Mouse (Mus musculus) stomach, embryonic 16.5 days (tissue): Measurements from ENCODE around the gene Foxn2. TPM values are rescaled to one million over a fixed set of nuclear protein-coding genes. Genes with fewer than 3 reads are reported as not detected.

Experiments used
- ATAC-seq: fragments of 200-750 bp; cut with Nextera tagmentation; 2 replicates; pipeline ENCODE4 v1.8.0; 2017; ENCODE audit warnings: moderate number of reproducible peaks, moderate TSS enrichment; ENCODE audit not compliant: insufficient read depth, low FRiP score
- H3K27ac ChIP-seq: fragments of 300-500 bp; sonication (generic); 2 replicates; pipeline ENCODE4 v1.5.1; 2014; ENCODE audit warnings: low read length
- H3K27me3 ChIP-seq: fragments of 300-500 bp; sonication (generic); 2 replicates; pipeline ENCODE4 v1.6.1; 2014; ENCODE audit warnings: low read length, control low read depth, mixed read lengths; ENCODE audit not compliant: control insufficient read depth, insufficient read depth
- H3K36me3 ChIP-seq: fragments of 300-500 bp; sonication (generic); 2 replicates; pipeline ENCODE4 v1.6.1; 2014; ENCODE audit warnings: low read length; ENCODE audit not compliant: control insufficient read depth, insufficient read depth
- H3K4me1 ChIP-seq: fragments of 300-500 bp; sonication (generic); 2 replicates; pipeline ENCODE4 v1.6.1; 2014; ENCODE audit warnings: low read length, control low read depth, mixed read lengths; ENCODE audit not compliant: control insufficient read depth, insufficient read depth
- H3K4me2 ChIP-seq: fragments of 300-500 bp; sonication (generic); 2 replicates; pipeline ENCODE4 v1.6.1; 2014; ENCODE audit warnings: low read depth, low read length, mixed read lengths
- H3K4me3 ChIP-seq: fragments of 300-500 bp; sonication (generic); replicated peaks from 2 replicates; pipeline ENCODE4 v1.5.1; 2014; ENCODE audit warnings: mild to moderate bottlenecking, low read length
- H3K9ac ChIP-seq: fragments of 300-500 bp; sonication (generic); 2 replicates; pipeline ENCODE4 v1.6.1; 2014; ENCODE audit warnings: low read length
- H3K9me3 ChIP-seq: fragments of 300-500 bp; sonication (generic); replicated peaks from 2 replicates; pipeline ENCODE4 v1.6.1; 2016; ENCODE audit warnings: low read length, control low read depth; ENCODE audit not compliant: control insufficient read depth
- WGBS: fragments of 180-500 bp; shearing (Covaris S2); extraction: QIAGEN DNeasy Blood & Tissue Kit; methylation state at CpG from one replicate; pipeline ENCODE4 v1.1.7; 2014; 5-methylcytosine and 5-hydroxymethylcytosine counted together
- polyA plus RNA-seq: library from polyadenylated mRNA; unstranded; fragments of >200 nt; fragmentation: Nextera tagmentation; extraction: Ambion mirVana; gene quantifications from 2 replicates; pipeline ENCODE4 v1.2.1, GENCODE M21; 2015

The Foxn2 gene
- polyA plus RNA-seq, 1 experiment from 2014 or later: 20.3 TPM

- Histone ChIP-seq H3K9me3 (no peaks in the 10 kb centered on the region), H3K9ac (peak overlapping the region; percentile 52; the same call in 1 of the 2 replicates), H3K27ac (peak overlapping the region; percentile 88), H3K4me2 (0 out of 2 replicates have a peak overlapping the region, but pooled peaks have one; percentile 17), H3K36me3 (no peaks in the 10 kb centered on the region), H3K4me3 (no peak overlapping the region), H3K27me3 (no peaks in the 10 kb centered on the region), H3K4me1 (peaks cover 14% of the 10 kb centered on the region)
- peak; percentile 78 for ATAC-seq
- WGBS: 23% methylated on average over 10 of the region's 10 CpGs
These were observed 70.6 kb downstream of the Foxn2 start for GRCm38 (mm10) chr17:88511095-88511551.

- Histone ChIP-seq H3K9me3 (no peaks in the 10 kb centered on the region), H3K4me1 (no peaks in the 10 kb centered on the region), H3K36me3 (no peaks in the 10 kb centered on the region), H3K4me3 (no peak overlapping the region), H3K27me3 (no peaks in the 10 kb centered on the region), H3K27ac (no peak overlapping the region), H3K9ac (no peak overlapping the region), H3K4me2 (no peak overlapping the region)
- no peak for ATAC-seq
- 79% methylated on average over 7 of the region's 7 CpGs for WGBS
These were observed 76.0 kb downstream of the Foxn2 start for GRCm38 (mm10) chr17:88516477-88516876.

- no peak overlapping the region for H3K9ac ChIP-seq
- ATAC-seq: no peak
- H3K27ac ChIP-seq: no peak overlapping the region
- H3K4me3 ChIP-seq: no peak overlapping the region
- peaks cover 5% of the 10 kb centered on the region; the same call in 1 of the 2 replicates for H3K4me1 ChIP-seq
- no peaks in the 10 kb centered on the region for H3K27me3 ChIP-seq
- no peaks in the 10 kb centered on the region for H3K9me3 ChIP-seq
- H3K4me2 ChIP-seq: no peak overlapping the region
- 10% methylated on average over 2 of the region's 2 CpGs for WGBS
- H3K36me3 ChIP-seq: no peaks in the 10 kb centered on the region
These were observed 87.3 kb downstream of the Foxn2 start for GRCm38 (mm10) chr17:88527781-88528180.

- peak; percentile 98 for ATAC-seq
- WGBS: 6% methylated on average over 47 of the region's 49 CpGs
- H3K4me3 ChIP-seq: peak within 1 kb of the TSS; percentile 68
- peaks cover 5% of the 10 kb centered on the region; the same call in 1 of the 2 replicates for H3K4me1 ChIP-seq
- H3K9ac ChIP-seq: peak within 1 kb of the TSS; percentile 77
- H3K27ac ChIP-seq: peak within 1 kb of the TSS; percentile 72
- no peaks in the 10 kb centered on the region for H3K9me3 ChIP-seq
- H3K27me3 ChIP-seq: no peaks in the 10 kb centered on the region
- peak within 1 kb of the TSS; percentile 72 for H3K4me2 ChIP-seq
- no peaks in the 10 kb centered on the region for H3K36me3 ChIP-seq
These were observed 89.2 kb downstream of the Foxn2 start, which contains the start of gene Ppp1r21 for GRCm38 (mm10) chr17:88529519-88530235. Gene Ppp1r21 (plus strand): TSS chr17:88530118.

- Histone ChIP-seq H3K4me2 (peak overlapping the region; percentile 72), H3K36me3 (no peaks in the 10 kb centered on the region), H3K27me3 (no peaks in the 10 kb centered on the region), H3K9ac (peak overlapping the region; percentile 77), H3K27ac (peak overlapping the region; percentile 50), H3K4me3 (peak overlapping the region; percentile 68), H3K4me1 (peaks cover 5% of the 10 kb centered on the region; the same call in 1 of the 2 replicates), H3K9me3 (no peaks in the 10 kb centered on the region)
- WGBS: 2% methylated on average over 14 of the region's 14 CpGs
- peak; percentile 66 for ATAC-seq
These were observed 89.7 kb downstream of the Foxn2 start for GRCm38 (mm10) chr17:88530236-88530619.

- 6% methylated on average over 11 of the region's 11 CpGs for WGBS
- H3K4me1 ChIP-seq: peaks cover 5% of the 10 kb centered on the region; the same call in 1 of the 2 replicates
- peak overlapping the region; percentile 50; the same call in 1 of the 2 replicates for H3K27ac ChIP-seq
- H3K4me2 ChIP-seq: peak overlapping the region; percentile 72
- H3K9ac ChIP-seq: peak overlapping the region; percentile 77
- H3K4me3 ChIP-seq: peak overlapping the region; percentile 68
- no peaks in the 10 kb centered on the region for H3K27me3 ChIP-seq
- H3K9me3 ChIP-seq: no peaks in the 10 kb centered on the region
- ATAC-seq: no peak
- H3K36me3 ChIP-seq: no peaks in the 10 kb centered on the region
These were observed 90.2 kb downstream of the Foxn2 start for GRCm38 (mm10) chr17:88530667-88531066.

GRCm38 (mm10) chr17:88531176-88531575 is 90.7 kb downstream of the Foxn2 start:
- H3K9ac ChIP-seq: no peak overlapping the region
- no peaks in the 10 kb centered on the region for H3K27me3 ChIP-seq
- no peaks in the 10 kb centered on the region for H3K36me3 ChIP-seq
- H3K9me3 ChIP-seq: no peaks in the 10 kb centered on the region
- peak overlapping the region; percentile 72 for H3K4me2 ChIP-seq
- H3K4me1 ChIP-seq: peaks cover 5% of the 10 kb centered on the region; the same call in 1 of the 2 replicates
- H3K4me3 ChIP-seq: 0 out of 2 replicates have a peak overlapping the region, but pooled peaks have one; percentile 5
- WGBS: 59% methylated on average over 6 of the region's 6 CpGs
- ATAC-seq: no peak
- H3K27ac ChIP-seq: no peak overlapping the region

GRCm38 (mm10) chr17:88537842-88538430 is 97.4 kb downstream of the Foxn2 start:
- H3K36me3 ChIP-seq: no peaks in the 10 kb centered on the region
- H3K9ac ChIP-seq: no peak overlapping the region
- no peaks in the 10 kb centered on the region for H3K27me3 ChIP-seq
- H3K9me3 ChIP-seq: no peaks in the 10 kb centered on the region
- H3K4me1 ChIP-seq: 0 out of 2 replicates have a peak, but pooled peaks cover 2% of the 10 kb centered on the region
- no peak overlapping the region for H3K4me2 ChIP-seq
- no peak for ATAC-seq
- WGBS: 91% methylated on average over 8 of the region's 8 CpGs
- H3K4me3 ChIP-seq: no peak overlapping the region
- H3K27ac ChIP-seq: no peak overlapping the region
